Mouse (Mus musculus): ENCODE data around the gene Swt1.
"Not testable (repeated sequence)": the region's sequence is repeated elsewhere in the genome, so short reads cannot be mapped to it uniquely, and the experiment has no call there.

Swt1 gene

DNA sequence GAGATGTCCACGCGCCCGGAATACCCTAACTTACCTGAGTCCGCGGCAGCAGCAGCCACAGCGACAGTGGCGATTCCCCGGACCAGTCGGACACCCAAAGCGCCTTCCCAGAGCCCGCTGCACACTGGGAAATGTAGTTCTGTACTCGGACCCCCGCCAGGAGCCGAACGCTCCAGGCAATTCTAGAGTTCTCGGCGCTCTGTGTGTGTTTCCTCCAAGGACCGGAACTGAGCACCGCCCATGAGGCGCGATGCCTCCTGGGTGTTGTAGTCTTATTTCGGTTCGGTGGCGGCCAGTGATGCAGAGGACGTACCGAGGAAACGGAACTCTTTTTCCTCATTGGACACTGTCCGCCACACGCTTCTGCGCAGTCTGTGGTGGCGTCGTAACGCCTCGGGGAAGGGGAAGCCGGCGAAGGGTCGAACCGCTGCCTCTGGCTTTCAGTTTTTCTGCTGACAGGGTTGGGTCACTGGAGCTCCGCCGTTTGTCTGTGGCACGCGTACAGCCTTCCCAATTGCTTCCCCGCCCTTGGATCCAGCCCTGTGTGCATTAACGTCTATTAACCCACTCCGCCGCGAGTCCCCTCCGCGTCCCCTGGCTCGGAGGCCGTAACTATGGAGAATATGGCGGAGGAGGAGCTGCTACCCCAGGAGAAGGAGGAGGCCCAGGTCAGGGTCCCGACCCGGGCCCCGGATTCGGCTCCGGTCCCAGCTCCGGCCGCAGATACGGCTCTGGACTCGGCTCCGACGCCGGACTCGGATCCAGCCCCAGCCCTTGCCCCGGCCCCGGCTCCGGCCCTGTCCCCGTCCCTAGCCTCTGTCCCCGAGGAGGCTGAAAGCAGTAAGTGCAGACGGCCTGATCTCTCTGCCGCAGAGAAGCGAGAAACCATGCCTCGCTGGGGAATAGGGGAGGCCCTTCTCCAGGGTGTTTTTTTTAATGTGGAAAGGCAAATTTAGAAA, at the start of gene Swt1, which contains the start of gene Trmt1l:
Gene Swt1 (minus strand): TSS at position 193 of the 959 bp plus-strand sequence.
Gene Trmt1l (plus strand): TSS at position 280 of the 959 bp plus-strand sequence.
- peak; percentile 96 to 98 for DNase-seq (ENCODE audit: low spot score in 2 of 2)

DNA sequence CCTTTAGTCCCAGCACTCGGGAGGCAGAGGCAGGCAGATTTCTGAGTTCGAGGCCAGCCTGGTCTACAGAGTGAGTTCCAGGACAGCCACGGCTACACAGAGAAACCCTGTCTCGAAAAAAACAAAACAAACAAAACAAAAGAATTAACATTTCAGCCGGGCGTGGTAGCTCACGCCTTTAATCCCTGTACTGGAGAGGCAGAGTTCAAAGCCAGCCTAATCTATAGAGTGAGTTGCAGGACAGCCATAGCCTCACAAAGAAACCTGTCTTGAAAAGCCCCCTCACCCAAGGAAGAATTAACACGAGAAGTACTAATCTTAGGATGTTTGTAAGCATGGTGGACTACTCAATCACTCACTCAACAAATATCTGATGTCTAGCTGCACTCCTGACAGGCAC, 44.1 kb upstream of the Swt1 start:
- not testable (repeated sequence) for DNase-seq (ENCODE audit: low spot score in 2 of 2)

DNA sequence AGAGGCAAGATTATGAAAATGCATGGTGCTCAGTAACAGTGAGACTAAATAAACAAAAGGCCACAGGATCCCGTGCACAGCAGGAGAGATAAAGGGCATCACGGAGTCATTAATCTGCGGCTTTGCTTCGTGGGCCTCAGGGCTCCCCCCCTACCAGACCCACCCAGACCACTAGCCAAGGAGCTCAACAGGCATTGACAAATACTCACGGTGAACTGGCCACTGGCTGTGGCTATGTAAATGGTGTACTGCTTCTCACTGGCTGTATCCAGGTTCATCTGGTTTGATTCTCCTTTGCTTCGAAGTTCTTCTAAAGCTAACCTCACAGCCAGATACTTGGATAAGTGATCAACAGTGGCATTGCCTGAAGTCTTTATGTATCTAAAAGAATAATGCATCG, 43.2 kb upstream of the Swt1 start:
- DNase-seq (ENCODE audit: low spot score in 2 of 2) = no peak

DNA sequence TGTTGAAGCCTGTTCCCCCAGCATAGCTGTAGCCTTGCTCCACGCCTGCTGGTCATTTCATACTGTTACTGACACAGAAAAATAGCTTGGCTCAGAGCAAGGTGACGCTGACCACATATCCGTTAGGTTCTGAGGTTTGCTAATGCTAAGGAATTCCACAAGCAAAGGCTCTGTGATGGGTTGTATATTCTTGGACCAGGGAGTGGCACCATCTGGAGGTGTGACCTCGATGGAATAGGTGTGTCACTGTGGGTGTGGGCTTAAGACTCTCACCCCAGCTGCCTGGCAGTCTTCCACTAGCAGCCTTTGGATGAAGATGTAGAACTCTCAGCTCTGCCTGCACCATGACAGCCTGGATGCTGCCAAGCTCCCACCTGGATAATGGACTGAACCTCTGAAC, 38.3 kb upstream of the Swt1 start:
- DNase-seq (ENCODE audit: low spot score in 2 of 2) = no peak

DNA sequence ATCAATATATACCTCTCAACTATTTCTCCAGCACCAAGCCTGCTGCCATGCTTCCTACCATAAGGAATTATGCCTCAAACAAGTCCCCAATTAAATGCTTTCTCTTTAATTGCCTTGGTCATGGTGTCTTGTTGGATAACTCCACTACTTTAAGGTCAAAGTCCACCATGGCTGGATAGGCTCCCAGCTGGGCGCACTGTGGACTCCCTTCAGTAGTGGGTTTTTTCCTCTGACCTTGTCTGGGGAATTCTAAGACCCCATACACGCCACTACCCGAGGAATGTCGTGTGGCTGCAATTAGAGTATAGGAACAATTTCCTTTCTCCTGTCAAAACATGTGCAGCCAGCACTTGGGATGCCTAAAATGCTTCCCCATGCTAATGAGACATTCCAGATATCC, 36.7 kb upstream of the Swt1 start:
- no peak for DNase-seq (ENCODE audit: low spot score in 2 of 2)

DNA sequence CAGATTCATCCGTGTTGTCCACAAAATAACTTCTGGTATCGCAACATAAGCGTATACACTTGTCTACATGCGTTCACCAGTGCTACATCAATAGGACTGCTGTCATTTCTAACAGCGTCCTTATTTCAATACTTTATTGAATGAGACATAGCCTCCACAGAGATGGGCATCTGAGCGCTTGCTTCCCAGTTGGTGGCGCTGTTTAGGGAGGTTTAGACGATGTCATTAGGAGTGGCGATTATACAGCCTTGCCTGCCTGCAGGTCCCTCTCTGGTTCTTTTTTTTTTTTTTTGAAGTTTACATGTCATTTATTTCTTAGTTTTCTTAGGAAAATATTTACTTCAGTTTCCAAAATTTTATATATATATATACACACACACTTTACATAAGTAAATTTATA, 33.0 kb upstream of the Swt1 start:
- no peak for DNase-seq (ENCODE audit: low spot score in 2 of 2)

DNA sequence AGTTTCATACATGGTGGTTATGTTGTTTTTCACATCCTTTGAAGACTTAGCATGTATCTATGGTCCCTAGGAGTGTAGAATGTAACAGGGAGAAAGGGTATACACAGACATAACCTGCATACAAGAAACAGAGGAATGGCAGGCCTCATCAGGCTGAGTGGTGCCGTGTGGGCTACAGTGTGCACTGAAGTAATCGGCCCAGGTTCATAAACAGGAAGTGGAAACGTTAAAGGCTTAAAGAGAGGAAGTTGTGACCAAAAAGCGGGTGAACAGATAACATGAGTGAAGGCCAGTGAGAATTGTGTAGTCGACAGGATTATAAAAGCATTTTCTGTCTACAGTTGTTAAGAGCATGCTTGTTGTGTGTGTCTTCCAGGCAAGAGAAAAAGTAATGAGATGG, 28.8 kb upstream of the Swt1 start:
- no peak for DNase-seq (ENCODE audit: low spot score in 2 of 2)

DNA sequence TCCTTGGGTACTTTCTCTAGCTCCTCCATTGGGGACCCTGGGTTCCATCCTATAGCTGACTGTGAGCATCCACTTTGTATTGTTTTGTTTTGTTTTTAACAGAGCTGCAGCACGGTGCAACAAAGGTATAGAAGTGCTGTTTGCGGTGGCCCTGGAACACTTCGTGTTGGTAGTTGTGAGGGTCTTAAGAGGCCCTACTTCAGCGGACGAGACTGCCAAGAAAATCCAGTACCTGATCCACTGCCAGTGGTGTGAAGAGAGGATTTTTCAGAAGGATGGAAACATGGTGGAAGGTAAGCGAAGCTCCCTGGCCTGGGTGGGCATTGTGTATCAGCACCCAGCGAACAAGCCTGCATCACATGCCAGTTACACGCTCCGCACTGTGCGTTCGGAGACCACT, 23.7 kb upstream of the Swt1 start:
- no peak for DNase-seq (ENCODE audit: low spot score in 2 of 2)

DNA sequence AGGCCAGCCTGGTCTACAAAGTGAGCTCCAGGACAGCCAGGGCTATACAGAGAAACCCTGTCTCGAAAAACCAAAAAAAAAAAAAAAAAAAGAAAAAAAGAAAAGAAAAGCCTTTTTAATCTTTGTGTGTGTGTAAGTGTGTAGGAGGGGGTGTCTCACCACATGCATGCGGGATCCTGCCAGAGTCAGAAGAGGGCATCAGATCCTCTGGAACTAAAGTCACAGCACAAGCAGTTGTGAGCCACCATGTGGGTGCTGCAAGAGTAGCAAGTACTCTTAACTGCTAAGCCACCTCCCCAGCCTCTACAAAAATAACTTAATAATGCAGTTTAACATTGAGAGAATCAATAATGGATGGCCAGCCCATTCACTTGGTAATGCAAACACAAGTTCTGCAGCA, 22.6 kb upstream of the Swt1 start:
- DNase-seq (ENCODE audit: low spot score in 2 of 2) = no peak

DNA sequence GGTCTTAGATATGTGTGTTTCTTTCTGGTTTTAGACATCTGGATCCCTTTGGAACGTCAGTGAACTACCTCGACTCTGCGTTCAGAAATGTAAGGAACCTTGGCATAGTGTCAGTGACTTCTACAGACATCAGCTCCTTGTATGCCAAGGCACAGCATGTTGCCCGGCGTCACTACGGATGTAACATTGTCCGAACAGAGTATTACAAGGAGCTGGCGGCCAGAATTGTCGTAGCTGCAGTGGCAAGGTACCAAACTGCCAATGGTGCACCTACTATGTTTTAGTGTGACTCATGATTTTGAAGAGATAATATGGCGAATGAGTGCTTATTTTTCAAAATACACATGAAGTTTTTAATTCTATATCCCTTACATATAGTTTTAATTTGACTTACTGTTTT, 21.6 kb upstream of the Swt1 start:
- DNase-seq (ENCODE audit: low spot score in 2 of 2) = no peak

DNA sequence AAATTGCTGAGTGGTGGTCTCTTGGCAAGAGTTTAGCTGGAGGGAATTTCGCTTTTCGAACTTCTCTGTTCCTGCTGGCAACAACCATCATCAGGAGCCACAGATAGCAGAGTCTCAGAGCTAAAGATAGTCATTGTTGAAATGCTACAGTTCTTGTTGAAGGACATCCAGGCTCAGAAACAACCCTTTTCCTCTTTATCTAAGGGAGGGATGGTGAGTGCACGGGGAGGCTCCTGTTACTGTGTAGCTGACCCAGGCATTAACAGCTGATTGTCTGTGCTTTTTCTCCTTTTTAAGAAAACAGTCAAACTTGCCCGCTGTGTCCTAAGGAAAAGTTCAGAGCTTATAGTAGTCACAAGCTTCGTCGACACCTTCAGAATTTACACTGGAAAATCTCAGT, 7.2 kb upstream of the Swt1 start:
- no peak for DNase-seq (ENCODE audit: low spot score in 2 of 2)

DNA sequence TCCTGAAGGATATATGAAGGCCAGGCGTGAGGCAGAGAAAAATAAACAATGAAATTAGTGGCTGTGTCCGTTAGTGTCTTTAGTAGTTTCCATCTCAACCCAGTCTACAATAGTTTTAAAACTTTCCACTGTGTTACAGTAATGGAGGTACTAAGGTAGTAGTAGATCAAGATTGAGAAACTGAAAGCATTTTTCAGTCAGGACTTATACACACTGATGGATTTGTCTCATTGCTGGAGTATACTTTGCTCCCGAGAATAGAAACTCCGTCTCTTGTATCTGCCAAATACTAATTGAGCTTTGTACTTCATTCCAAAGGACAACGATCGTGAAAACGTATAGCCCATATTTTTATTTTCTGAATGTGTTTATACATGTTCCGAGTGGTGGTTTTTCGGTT, 1.1 kb upstream of the Swt1 start:
- no peak for DNase-seq (ENCODE audit: low spot score in 2 of 2)

DNA sequence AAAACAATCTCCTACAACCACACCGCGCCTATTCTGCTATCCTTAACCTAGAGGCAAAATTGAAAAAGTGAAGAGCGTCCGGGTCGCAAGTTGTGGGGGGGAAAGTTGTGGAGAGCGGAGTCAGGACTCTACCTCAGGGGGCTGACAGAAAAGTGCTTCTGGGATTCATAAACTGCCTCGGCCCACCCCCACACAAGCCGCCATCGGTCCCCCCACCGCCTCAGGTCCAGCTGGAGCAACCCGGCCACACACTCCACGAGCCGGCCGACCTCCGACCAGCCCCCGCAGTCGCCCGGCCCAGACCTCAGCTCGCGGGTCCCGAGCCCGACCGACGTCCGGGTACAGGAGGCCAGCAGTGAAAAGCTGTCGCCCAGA, 380 bp downstream of the Swt1 start:
- no peak for DNase-seq (ENCODE audit: low spot score in 2 of 2)

DNA sequence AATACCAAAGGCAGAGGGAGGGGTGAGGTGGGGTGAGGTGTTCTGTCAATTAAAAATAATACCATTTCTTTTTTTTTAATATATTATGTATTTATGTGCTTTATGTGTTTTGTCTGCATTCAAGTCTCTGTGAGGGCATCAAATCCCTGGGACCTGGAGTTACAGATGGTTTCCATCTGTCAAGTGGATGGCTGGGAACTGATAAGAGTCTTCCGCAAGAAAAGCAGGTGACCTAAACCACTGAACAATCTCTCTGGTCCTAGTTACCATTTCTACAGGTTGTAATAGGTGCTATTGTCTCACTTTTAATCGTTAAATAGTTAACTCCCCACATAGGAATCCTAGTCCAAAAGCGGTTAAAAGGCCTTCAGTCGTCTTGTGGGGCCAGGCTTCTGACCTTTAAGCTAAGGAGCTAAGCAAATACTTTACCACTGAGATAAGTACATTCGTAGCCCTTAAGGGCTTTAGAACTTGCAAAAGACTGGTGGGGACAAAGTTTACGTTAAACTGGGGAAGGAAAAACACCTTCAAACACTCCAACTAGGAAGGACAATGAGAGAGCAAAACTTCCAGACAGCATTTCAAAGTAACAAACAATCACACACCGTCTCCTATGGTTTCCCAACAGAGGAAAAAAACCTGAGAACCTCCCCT, 1.2 kb downstream of the Swt1 start:
- no peak for DNase-seq (ENCODE audit: low spot score in 2 of 2)

DNA sequence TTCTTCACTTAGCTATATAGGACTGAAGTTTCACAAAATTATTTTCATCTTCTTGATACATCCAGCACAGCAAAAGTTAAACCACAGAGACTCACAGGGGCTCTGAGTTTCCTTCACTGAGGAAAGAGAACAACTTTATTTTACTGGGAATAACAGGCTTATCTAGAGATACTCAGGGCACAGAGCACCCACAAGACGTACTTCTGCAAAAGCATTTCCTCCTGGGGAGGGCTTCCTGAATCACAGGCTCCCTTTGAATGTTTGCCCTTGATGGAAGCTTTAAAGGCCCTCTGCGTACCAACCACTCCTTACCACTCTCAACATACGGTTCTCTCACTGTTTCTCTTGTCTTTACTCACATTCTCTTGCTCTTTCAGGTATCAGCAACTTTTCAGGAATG, 6.1 kb downstream of the Swt1 start:
- no peak for DNase-seq (ENCODE audit: low spot score in 2 of 2)

DNA sequence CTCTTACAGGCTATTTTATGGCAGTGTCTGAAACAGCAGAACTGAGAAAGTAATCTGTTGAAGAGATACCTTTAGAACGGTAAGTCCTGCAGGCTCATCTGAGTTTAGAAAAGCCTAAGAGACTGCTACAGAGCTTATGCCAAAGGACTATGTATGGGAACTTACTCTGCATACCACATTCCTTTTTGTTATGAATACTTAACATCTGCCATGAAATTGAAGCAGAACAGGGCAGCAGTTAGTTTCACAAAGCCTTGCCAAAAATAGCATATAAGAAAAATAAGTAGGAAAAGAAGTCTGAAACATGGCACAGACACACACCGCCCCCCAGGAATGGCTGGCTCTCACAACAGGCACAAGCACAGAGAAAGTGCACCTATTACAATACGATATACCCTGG, 18.4 kb downstream of the Swt1 start:
- DNase-seq (ENCODE audit: low spot score in 2 of 2) = no peak

DNA sequence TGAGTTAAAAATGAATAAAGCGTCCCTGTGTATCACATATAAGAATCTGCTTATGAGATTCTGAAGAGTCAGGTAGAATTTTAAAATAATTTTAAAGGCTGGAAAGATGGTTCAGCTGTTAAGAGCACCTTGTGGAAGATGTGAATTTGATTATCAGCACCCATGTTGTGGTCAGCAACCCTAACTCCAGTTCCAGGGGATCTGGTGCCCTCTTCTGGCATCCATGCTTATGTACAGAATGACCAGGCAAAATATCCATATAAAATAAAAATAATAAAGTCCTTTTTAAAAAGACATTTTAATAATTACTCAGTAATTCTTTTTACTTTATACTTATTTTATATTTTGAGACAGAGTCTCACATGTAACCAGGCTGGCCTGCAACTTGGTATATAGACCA, 38.2 kb downstream of the Swt1 start:
- DNase-seq (ENCODE audit: low spot score in 2 of 2) = no peak

DNA sequence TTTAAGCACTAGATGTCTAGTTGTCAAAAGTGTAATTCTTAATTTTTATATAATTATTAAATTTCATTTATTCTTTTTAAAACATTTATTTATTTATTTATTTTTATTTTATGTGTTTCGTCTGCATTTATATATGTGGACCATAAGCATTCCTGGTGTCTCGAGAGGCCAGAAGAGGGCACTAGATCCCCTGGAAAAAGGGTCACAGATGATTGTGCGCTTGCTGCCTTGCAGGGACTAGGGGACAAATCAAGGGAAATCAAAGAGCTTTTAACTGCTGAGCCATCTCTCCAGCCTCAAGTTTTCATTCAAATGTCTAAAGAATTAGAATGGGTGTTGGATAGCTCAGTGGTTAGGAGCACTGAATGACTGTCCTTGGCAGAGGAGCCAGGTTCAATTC, 50.9 kb downstream of the Swt1 start:
- DNase-seq (ENCODE audit: low spot score in 2 of 2) = no peak

DNA sequence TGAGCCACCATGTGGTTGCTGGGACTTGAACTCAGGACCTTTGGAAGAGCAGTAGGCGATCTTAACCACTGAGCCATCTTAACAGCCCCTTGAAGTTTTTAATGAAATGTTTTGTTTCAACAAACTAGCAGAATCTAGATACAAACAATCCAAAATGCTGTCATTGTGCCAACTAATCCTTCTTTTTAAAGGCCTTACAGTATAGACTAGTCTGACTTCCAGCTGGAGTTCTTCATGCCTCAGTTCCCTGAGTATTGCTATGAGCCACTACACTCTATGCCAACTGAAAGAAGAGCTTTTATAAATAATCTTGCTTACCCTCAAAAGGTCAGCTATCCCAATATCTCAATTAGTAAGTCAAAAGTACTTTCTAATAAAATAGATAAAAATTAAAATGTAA, 55.4 kb downstream of the Swt1 start:
- no peak for DNase-seq (ENCODE audit: low spot score in 2 of 2)

DNA sequence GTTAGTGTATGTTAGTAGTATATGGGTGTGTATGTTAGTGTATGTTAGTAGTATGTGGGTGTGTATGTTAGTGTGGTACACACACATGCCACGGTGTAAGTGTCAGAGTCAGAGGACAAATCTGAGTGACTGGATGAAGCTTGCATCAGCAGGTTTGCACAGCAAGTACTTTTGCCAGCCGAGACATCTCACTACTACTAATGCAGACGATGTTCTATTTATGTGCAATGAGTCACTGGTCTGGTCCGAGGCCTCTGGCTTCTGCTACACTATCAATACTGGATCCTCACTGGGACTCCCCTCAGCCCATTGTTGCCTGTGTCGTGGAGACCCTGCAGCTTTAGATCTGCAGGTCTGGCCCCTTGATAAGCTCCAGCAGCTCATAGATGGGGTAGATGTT, 56.7 kb downstream of the Swt1 start:
- DNase-seq (ENCODE audit: low spot score in 2 of 2) = no peak

DNA sequence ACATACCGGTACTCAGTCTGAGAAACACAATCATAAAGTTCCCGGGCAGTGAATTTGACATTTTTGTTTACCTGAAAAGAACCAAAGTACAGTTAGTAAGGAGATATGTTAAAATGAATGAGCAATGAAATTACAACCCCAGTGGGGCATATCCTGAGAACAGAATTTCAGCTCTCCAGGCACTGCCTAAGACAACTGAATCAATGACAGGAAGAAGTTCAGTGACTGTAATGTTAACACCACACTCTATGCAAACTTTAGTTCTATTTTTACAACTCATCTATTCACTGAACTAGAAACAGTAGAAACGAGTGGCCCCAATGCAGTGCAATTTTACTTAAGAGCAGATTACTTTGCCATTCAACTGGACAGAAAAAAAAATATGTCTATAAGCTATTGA, 57.7 kb downstream of the Swt1 start:
- no peak for DNase-seq (ENCODE audit: low spot score in 2 of 2)

DNA sequence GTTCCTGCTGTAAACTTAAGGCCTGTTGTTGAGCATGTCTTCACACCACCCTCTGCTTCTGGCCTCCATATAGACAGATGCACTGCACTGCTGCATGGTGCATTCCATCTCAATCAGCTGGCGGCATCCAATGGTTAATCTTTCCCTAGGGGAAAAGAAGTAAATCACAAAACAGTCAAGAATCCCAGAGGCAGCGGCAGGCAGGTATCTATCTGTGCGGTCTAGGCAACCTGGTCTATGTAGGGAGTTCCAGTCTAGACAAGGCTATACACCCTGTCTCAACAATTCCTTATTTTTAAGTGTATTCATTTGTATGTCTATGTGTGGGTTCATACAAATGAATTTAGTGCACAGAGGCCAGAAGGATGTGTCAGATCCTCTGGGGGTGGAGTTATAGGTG, 59.8 kb downstream of the Swt1 start:
- DNase-seq (ENCODE audit: low spot score in 2 of 2) = no peak

DNA sequence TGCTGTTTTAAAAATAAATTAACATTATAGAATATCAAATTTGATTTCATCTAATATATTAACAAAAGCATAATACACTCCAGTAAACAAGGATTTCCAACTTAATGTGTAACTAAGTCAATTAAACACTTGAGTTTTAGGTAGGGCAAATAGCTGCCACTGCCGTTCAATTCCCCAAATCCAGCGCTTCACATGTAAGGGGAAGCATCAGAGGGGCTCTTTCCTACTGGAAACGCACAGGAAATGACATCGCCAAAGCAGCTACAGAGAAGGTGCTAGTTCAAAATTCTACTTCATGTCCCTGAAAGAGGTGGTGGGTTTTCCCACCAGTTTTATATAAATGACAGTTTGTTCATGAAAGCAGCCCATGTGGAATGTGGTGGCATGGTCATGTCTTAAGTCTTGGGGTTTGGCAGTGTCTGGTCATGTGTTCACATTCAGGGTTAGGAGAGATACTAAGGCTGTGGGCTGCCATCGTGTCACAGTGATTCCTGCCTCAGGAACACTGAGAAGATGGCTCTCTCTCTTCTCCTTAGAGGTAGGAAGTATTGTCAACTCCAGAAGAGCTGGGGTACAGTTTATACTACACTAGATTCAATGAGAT, 60.4 kb downstream of the Swt1 start:
- DNase-seq (ENCODE audit: low spot score in 2 of 2) = no peak
